Comparison of ENCODE assay signal across 9 mouse cellular contexts in the genomic region with DNA sequence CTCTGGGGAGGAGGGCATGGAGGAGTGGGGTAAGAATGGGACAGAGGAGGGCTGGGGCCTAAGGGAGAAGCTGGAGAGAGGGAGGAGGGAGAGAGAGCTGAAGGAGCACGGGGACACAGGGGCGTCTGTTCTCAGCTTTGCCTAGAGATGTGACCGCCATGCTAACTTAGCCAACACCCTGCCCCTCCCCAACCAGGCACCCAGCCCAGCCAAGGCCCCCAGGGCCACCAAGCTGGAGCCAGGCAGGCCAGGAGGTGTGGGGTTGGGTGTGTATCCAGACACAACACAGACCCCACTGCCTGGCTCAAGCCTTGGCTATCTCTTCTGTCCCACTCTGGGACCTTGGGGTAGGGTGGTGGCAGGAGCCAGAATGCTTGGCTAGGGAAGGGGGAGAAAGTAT. TPM values are rescaled to one million over a fixed set of nuclear protein-coding genes. Genes with fewer than 3 reads are reported as not detected.
DNase-seq lines count a peak whose midpoint lies in the region; ATAC-seq lines count a peak whose summit lies in the region.
"Had no signal": no experiment of that assay in that cellular context is flagged by ENCODE, and none has a peak within 500 bp of the region (broad histone marks: within the 10 kb centered on the region; RNA-seq: fewer than 3 reads in every experiment).

No protein-coding gene starts in this region.

- H3K4me1 ChIP-seq in kidney, embryonic 15.5 days, result peaks cover 72% of the 10 kb centered on the region
- peaks cover 54% of the 10 kb centered on the region for H3K4me1 ChIP-seq in hindbrain, embryonic 16.5 days (ENCODE audit: control insufficient read depth, insufficient read depth, low read depth, low read length)
- peaks cover 56% of the 10 kb centered on the region for H3K4me1 ChIP-seq in neural tube, embryonic 14.5 days (ENCODE audit: control insufficient read depth, insufficient read depth, low read length)

- H3K27ac ChIP-seq in kidney, embryonic 15.5 days, result peak overlapping the region; percentile 90
- peak overlapping the region; percentile 49 for H3K27ac ChIP-seq in hindbrain, embryonic 16.5 days (ENCODE audit: low read depth, low read length)
- H3K27ac ChIP-seq in neural tube, embryonic 14.5 days (ENCODE audit: low read depth, low read length), result peak overlapping the region; percentile 62

- H3K9ac ChIP-seq in kidney, embryonic 15.5 days, result no peak overlapping the region
- 0 out of 2 replicates have a peak overlapping the region, but pooled peaks have one; percentile 29 for H3K9ac ChIP-seq in hindbrain, embryonic 16.5 days (ENCODE audit: low read depth, low read length)
- H3K9ac ChIP-seq in neural tube, embryonic 14.5 days (replicated peaks; ENCODE audit: low read depth, low read length), result no peak overlapping the region

- 61% methylated on average over 3 of the region's 3 CpGs for WGBS in kidney, embryonic 15.5 days
- 51% methylated on average over 3 of the region's 3 CpGs for WGBS in hindbrain, embryonic 16.5 days
- WGBS in neural tube, embryonic 14.5 days, result 60% methylated on average over 3 of the region's 3 CpGs

- peaks cover 9% of the 10 kb centered on the region for H3K27me3 ChIP-seq in kidney, embryonic 15.5 days
- no peaks in the 10 kb centered on the region for H3K27me3 ChIP-seq in hindbrain, embryonic 16.5 days (replicated peaks; ENCODE audit: control insufficient read depth, insufficient read depth, low read length)
- H3K27me3 ChIP-seq in neural tube, embryonic 14.5 days (ENCODE audit: control insufficient read depth, insufficient read depth, low read length), result no peaks in the 10 kb centered on the region

- no peaks in the 10 kb centered on the region for H3K9me3 ChIP-seq in kidney, embryonic 15.5 days (replicated peaks)
- H3K9me3 ChIP-seq in hindbrain, embryonic 16.5 days (ENCODE audit: control insufficient read depth, low read length), result no peaks in the 10 kb centered on the region
- H3K9me3 ChIP-seq in neural tube, embryonic 14.5 days (ENCODE audit: control insufficient read depth, low read length), result no peaks in the 10 kb centered on the region
- H3K9me3 ChIP-seq: G1E had no signal

- no peak for ATAC-seq in kidney, embryonic 15.5 days (replicated peaks; ENCODE audit: low FRiP score)
- peak; percentile 46 for ATAC-seq in hindbrain, embryonic 16.5 days
- no peak for ATAC-seq in neural tube, embryonic 14.5 days (ENCODE audit: low read depth)
- ATAC-seq in cerebellum, adult (ENCODE audit: insufficient number of reproducible peaks, low FRiP score, low TSS enrichment), result no peak

- peaks cover 18% of the 10 kb centered on the region for H3K36me3 ChIP-seq in kidney, embryonic 15.5 days
- H3K36me3 ChIP-seq in hindbrain, embryonic 16.5 days (ENCODE audit: control insufficient read depth, insufficient read depth, low read length), result peaks cover 18% of the 10 kb centered on the region
- peaks cover 13% of the 10 kb centered on the region for H3K36me3 ChIP-seq in neural tube, embryonic 14.5 days (ENCODE audit: control insufficient read depth, insufficient read depth, low read length)
- H3K36me3 ChIP-seq: G1E had no signal

- H3K4me2 ChIP-seq in kidney, embryonic 15.5 days, result peak overlapping the region; percentile 32
- H3K4me2 ChIP-seq in hindbrain, embryonic 16.5 days (ENCODE audit: low read length), result peak overlapping the region; percentile 1; the same call in 1 of the 2 replicates
- 0 out of 2 replicates have a peak overlapping the region, but pooled peaks have one; percentile 2 for H3K4me2 ChIP-seq in neural tube, embryonic 14.5 days (ENCODE audit: low read depth, low read length)

- no peak overlapping the region for H3K4me3 ChIP-seq in kidney, embryonic 15.5 days (replicated peaks)
- H3K4me3 ChIP-seq in hindbrain, embryonic 16.5 days (ENCODE audit: low read length), result no peak overlapping the region
- H3K4me3 ChIP-seq in neural tube, embryonic 14.5 days (ENCODE audit: low read depth, low read length), result no peak overlapping the region

- no peak for DNase-seq in kidney, postnatal 10 days
- DNase-seq in ZHBTc4 (ENCODE audit: low read depth, low spot score), result peak; percentile 48
- peak; percentile 63 for DNase-seq in gastrocnemius, adult 18-20 months (ENCODE audit: low spot score)
- no peak for DNase-seq in urinary bladder, postnatal 25 days (ENCODE audit: low spot score)

RNA-seq across cellular contexts. Expression of gene Lrp1, which starts 5.4 kb away (rescaled TPM):
- 52.4 and 65.0 TPM in 2 replicates for polyA plus RNA-seq in kidney, embryonic 15.5 days (2015; fragmentation: Nextera tagmentation; extraction: Ambion mirVana)
- 10 to 100 TPM; 40.8 to 43.4 TPM for total RNA-seq in gastrocnemius, adult 18-20 months (2021)
- polyA plus RNA-seq in hindbrain, embryonic 16.5 days (2015; fragmentation: Nextera tagmentation; extraction: Ambion mirVana), result 109 and 125 TPM in 2 replicates
- 110 and 125 TPM in 2 replicates for polyA plus RNA-seq in neural tube, embryonic 14.5 days (2014; fragmentation: Nextera tagmentation; extraction: Ambion mirVana)

RNA-seq across cellular contexts. Expression of gene Stat6, which starts 27.2 kb away (rescaled TPM):
- polyA plus RNA-seq in kidney, embryonic 15.5 days (2015; fragmentation: Nextera tagmentation; extraction: Ambion mirVana), result 26.5 and 27.2 TPM in 2 replicates
- total RNA-seq in gastrocnemius, adult 18-20 months (2021), result 10 to 100 TPM; 16.0 to 17.9 TPM
- 6.0 and 8.0 TPM in 2 replicates for polyA plus RNA-seq in hindbrain, embryonic 16.5 days (2015; fragmentation: Nextera tagmentation; extraction: Ambion mirVana)
- polyA plus RNA-seq in neural tube, embryonic 14.5 days (2014; fragmentation: Nextera tagmentation; extraction: Ambion mirVana), result 1.8 and 5.3 TPM in 2 replicates

RNA-seq across cellular contexts. Expression of gene Nemp1, which starts 51.1 kb away (rescaled TPM):
- 10.9 TPM in 2 replicates for polyA plus RNA-seq in kidney, embryonic 15.5 days (2015; fragmentation: Nextera tagmentation; extraction: Ambion mirVana)
- total RNA-seq in gastrocnemius, adult 18-20 months (2021), result 1 to 10 TPM; 2.5 to 2.7 TPM
- 2.9 and 3.9 TPM in 2 replicates for polyA plus RNA-seq in hindbrain, embryonic 16.5 days (2015; fragmentation: Nextera tagmentation; extraction: Ambion mirVana)
- polyA plus RNA-seq in neural tube, embryonic 14.5 days (2014; fragmentation: Nextera tagmentation; extraction: Ambion mirVana), result 3.0 and 3.4 TPM in 2 replicates

RNA-seq across cellular contexts. Expression of gene Nab2, which starts 52.8 kb away (rescaled TPM):
- polyA plus RNA-seq in kidney, embryonic 15.5 days (2015; fragmentation: Nextera tagmentation; extraction: Ambion mirVana), result 27.1 and 30.8 TPM in 2 replicates
- 1 to 10 TPM; 3.4 to 3.5 TPM for total RNA-seq in gastrocnemius, adult 18-20 months (2021)
- polyA plus RNA-seq in hindbrain, embryonic 16.5 days (2015; fragmentation: Nextera tagmentation; extraction: Ambion mirVana), result 2.2 and 3.2 TPM in 2 replicates
- polyA plus RNA-seq in neural tube, embryonic 14.5 days (2014; fragmentation: Nextera tagmentation; extraction: Ambion mirVana), result 0.79 and 2.2 TPM in 2 replicates

Comparison
In these comparisons a context has a peak if more than half of its experiments do, and no peak if none do; other contexts are left out.
1. DNase-seq: peak in ZHBTc4 (single experiment) and gastrocnemius, adult 18-20 months (single experiment); none in kidney, postnatal 10 days (single experiment) and urinary bladder, postnatal 25 days (single experiment).
2. Peak in every context shown above with its lines, with median percentiles within 50 percentile points of each other: H3K27ac ChIP-seq and H3K4me2 ChIP-seq.